Mouse (Mus musculus): ENCODE data around the gene Zbtb34.

DNA sequence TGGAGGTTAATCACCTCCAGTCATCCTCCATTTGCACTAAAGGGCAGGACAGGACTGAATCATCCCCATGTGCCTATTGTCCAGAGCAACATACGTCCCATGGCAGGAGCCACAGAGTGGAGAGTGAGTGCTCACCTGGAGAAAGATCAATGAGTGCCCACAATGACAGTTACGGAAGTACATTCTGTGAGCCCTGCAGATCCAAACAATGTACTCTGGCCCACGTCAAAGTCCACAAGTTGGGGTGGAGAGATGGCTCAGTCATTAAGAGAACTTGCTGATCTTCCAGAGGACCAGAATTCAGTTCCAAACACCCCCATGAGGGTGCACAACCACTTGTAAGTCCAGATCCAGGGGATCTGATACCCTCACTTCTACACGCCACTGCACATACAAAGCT is 67.2 kb downstream of the Zbtb34 start:
- no peak for TF ChIP-seq CTCF (IDR thresholded peaks at IDR 0.05; ENCODE audit: low read depth)
- peak; percentile 30; the same call in 1 of the 2 replicates for TF ChIP-seq EP300 (IDR thresholded peaks at IDR 0.05; ENCODE audit: low read depth)

All from liver, postnatal 0 days (tissue).